Mouse (Mus musculus) MEL-GATA-1-ER (cell line): ENCODE data around the gene Zc3h7a.
"Not testable (repeated sequence)": the region's sequence is repeated elsewhere in the genome, so short reads cannot be mapped to it uniquely, and the experiment has no call there.

ENCODE experiments used
- DNase-seq: peaks from one replicate; pipeline ENCODE4 v3.0.0-alpha.2; 2012; ENCODE audit warnings: low read depth; ENCODE audit errors: extremely low read depth

The Zc3h7a gene

GRCm38 (mm10) chr16:11143706-11144483, 32.3 kb downstream of the Zc3h7a start:
- not testable (repeated sequence) for DNase-seq

GRCm38 (mm10) chr16:11134348-11135344, 41.5 kb downstream of the Zc3h7a start, which contains the start of gene Txndc11:
Gene Txndc11, minus strand, starts transcription at chr16:11134650.
- DNase-seq: peak; percentile 98

GRCm38 (mm10) chr16:11133476-11134347, 42.5 kb downstream of the Zc3h7a start:
- DNase-seq: no peak

- DNase-seq: no peak
These were observed 43.4 kb downstream of the Zc3h7a start for GRCm38 (mm10) chr16:11132839-11133238.

- no peak for DNase-seq
These were observed 47.9 kb downstream of the Zc3h7a start for GRCm38 (mm10) chr16:11128301-11128700.

GRCm38 (mm10) chr16:11125371-11125770, 50.8 kb downstream of the Zc3h7a start:
- DNase-seq: no peak

GRCm38 (mm10) chr16:11124110-11124509, 52.1 kb downstream of the Zc3h7a start:
- no peak for DNase-seq

GRCm38 (mm10) chr16:11122625-11123024, 53.6 kb downstream of the Zc3h7a start:
- DNase-seq: no peak

GRCm38 (mm10) chr16:11109198-11109740, 66.9 kb downstream of the Zc3h7a start:
- DNase-seq: no peak

- no peak for DNase-seq
These were observed 71.3 kb downstream of the Zc3h7a start for GRCm38 (mm10) chr16:11104905-11105304.

GRCm38 (mm10) chr16:11097301-11097700, 78.9 kb downstream of the Zc3h7a start:
- no peak for DNase-seq

- no peak for DNase-seq
These were observed 82.3 kb downstream of the Zc3h7a start for GRCm38 (mm10) chr16:11093717-11094386.

- DNase-seq: no peak
These were observed 83.7 kb downstream of the Zc3h7a start for GRCm38 (mm10) chr16:11092523-11092922.

- no peak for DNase-seq
These were observed 84.1 kb downstream of the Zc3h7a start for GRCm38 (mm10) chr16:11092061-11092460.

GRCm38 (mm10) chr16:11090836-11091570, 85.2 kb downstream of the Zc3h7a start:
- DNase-seq: no peak

GRCm38 (mm10) chr16:11086856-11087588, 89.2 kb downstream of the Zc3h7a start:
- DNase-seq: no peak
